Mouse (Mus musculus): ENCODE measurements around the gene Aqp9. TPM values are rescaled to one million over a fixed set of nuclear protein-coding genes. Genes with fewer than 3 reads are reported as not detected.

Aqp9 gene
- total RNA-seq (2012; rRNA removed) (64.8 and 74.3 TPM in 2 replicates), polyA plus RNA-seq (2012; ENCODE audit: insufficient read depth in 1 of 2, insufficient read length in 2 of 2, low read depth in 1 of 2, low replicate concordance in 2 of 2, missing spikeins in 1 of 2) (10 to 100 TPM in 1 of 2 experiments, not detected in 1; 76.1 TPM)

DNA sequence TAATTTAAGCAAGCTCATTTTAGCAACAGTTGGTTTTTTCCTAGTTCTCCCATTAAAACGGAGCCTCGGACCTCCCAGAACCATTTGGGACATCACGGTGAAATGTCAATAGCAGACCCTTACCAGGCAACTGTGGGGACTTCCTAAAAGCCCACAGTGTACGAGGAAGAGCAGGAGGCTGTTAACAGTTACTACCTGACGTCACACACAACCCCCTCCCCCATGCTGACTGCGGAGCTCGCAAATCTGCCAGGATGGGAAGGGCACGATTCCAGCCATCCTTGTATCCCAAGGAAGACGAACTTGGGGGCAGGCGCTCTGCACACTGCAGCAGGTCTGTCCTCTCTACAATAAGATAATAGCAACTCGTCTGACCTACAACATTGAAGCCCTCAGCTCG lies at the start of gene Aqp9:
Gene Aqp9 (minus strand): TSS at position 172 of the 400 bp plus-strand sequence.
- no peak for DNase-seq (ENCODE audit: low read depth, low spot score)
- Histone ChIP-seq H3K27me3 (ENCODE audit: control insufficient read depth in 1 of 2, insufficient read depth in 2 of 2, low read length in 2 of 2) (no peaks in the 10 kb centered on the region), H3K4me1 (ENCODE audit: control insufficient read depth in 1 of 2, insufficient read depth in 2 of 2, low read length in 2 of 2) (peaks cover 19 to 33% of the 10 kb centered on the region in 2 experiments), H3K36me3 (ENCODE audit: control insufficient read depth in 1 of 2, insufficient read depth in 2 of 2, low read length in 2 of 2) (peaks cover 0 to 37% of the 10 kb centered on the region in 2 experiments; a peak in 2 of 4 replicates), H3K27ac (ENCODE audit: control insufficient read depth, low read depth, low read length) (no peak within 1 kb of the TSS), H3K9me3 (replicated peaks; ENCODE audit: insufficient read depth, low read length) (no peaks in the 10 kb centered on the region), H3K9ac (ENCODE audit: control insufficient read depth, low read depth, low read length, poor library complexity, severe bottlenecking) (no peak within 1 kb of the TSS), H3K4me3 (ENCODE audit: control insufficient read depth in 1 of 2, insufficient read depth in 1 of 2, low read depth in 2 of 2, low read length in 2 of 2) (no peak within 1 kb of the TSS), H3K79me2 (ENCODE audit: control insufficient read depth, insufficient read depth, low read length, poor library complexity) (peaks cover 3% of the 10 kb centered on the region)
- TF ChIP-seq GATA1 (IDR thresholded peaks at IDR 0.05; ENCODE audit: low read depth, low read length): no peak
- no peak for TF ChIP-seq E2F4 (IDR thresholded peaks at IDR 0.05; ENCODE audit: borderline replicate concordance, low read depth, low read length)
- TF ChIP-seq GABPA (IDR thresholded peaks at IDR 0.05; ENCODE audit: low read depth, low read length): no peak
- no peak for TF ChIP-seq BHLHE40 (IDR thresholded peaks at IDR 0.05; ENCODE audit: borderline replicate concordance, low read depth, low read length)
- no peak for TF ChIP-seq ETS1 (IDR thresholded peaks at IDR 0.05; ENCODE audit: low read depth, low read length)
- TF ChIP-seq TBP (IDR thresholded peaks at IDR 0.05; ENCODE audit: low read depth, low read length): no peak
- no peak for TF ChIP-seq POLR2AphosphoS2 (IDR thresholded peaks at IDR 0.05; ENCODE audit: low read length)
- no peak for TF ChIP-seq UBTF (IDR thresholded peaks at IDR 0.05; ENCODE audit: borderline replicate concordance, insufficient read depth, low read depth, low read length)
- no peak for TF ChIP-seq EP300 (IDR thresholded peaks at IDR 0.05; ENCODE audit: low read depth in 1 of 2, low read length in 2 of 2)
- TF ChIP-seq MXI1 (IDR thresholded peaks at IDR 0.05; ENCODE audit: low read depth, low read length): no peak
- TF ChIP-seq RCOR1 (IDR thresholded peaks at IDR 0.05; ENCODE audit: low read depth, low read length): no peak
- TF ChIP-seq NELFE (IDR thresholded peaks at IDR 0.05; ENCODE audit: low read depth, low read length): no peak
- TF ChIP-seq USF1 (IDR thresholded peaks at IDR 0.05; ENCODE audit: low read depth, low read length): no peak

DNA sequence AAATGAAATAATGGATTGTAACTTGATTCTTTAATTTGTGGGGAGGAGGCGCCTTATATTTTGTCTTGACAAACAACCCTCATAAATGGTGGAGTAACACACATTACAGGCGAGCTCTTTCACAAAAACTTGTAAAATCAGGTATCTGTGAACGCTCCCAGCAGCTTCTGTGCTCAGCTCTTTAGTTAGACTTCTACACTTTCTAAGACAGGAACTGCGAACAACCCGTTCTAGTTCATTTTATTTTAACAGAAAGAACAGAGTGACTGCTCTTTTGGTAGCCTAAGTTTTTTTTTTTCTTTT lies 49.3 kb upstream of the Aqp9 start:
- no peak for DNase-seq (ENCODE audit: low read depth, low spot score)
- peaks cover 6 to 30% of the 10 kb centered on the region in 2 experiments for H3K27me3 ChIP-seq (ENCODE audit: control insufficient read depth in 1 of 2, insufficient read depth in 2 of 2, low read length in 2 of 2)
- H3K9me3 ChIP-seq (replicated peaks; ENCODE audit: insufficient read depth, low read length): no peaks in the 10 kb centered on the region

More for the DNA sequence above, 49.3 kb upstream of the Aqp9 start:
- no peak overlapping the region for H3K4me3 ChIP-seq (ENCODE audit: control insufficient read depth in 1 of 2, insufficient read depth in 1 of 2, low read depth in 2 of 2, low read length in 2 of 2)
- H3K27ac ChIP-seq (ENCODE audit: control insufficient read depth, low read depth, low read length): no peak overlapping the region
- no peaks in the 10 kb centered on the region for H3K79me2 ChIP-seq (ENCODE audit: control insufficient read depth, insufficient read depth, low read length, poor library complexity)
- H3K36me3 ChIP-seq (ENCODE audit: control insufficient read depth in 1 of 2, insufficient read depth in 2 of 2, low read length in 2 of 2): no peaks in the 10 kb centered on the region
- H3K4me1 ChIP-seq (ENCODE audit: control insufficient read depth in 1 of 2, insufficient read depth in 2 of 2, low read length in 2 of 2): no peaks in the 10 kb centered on the region
- no peak overlapping the region for H3K9ac ChIP-seq (ENCODE audit: control insufficient read depth, low read depth, low read length, poor library complexity, severe bottlenecking)
- TF ChIP-seq SMC3 (IDR thresholded peaks at IDR 0.05; ENCODE audit: low read depth, low read length): no peak
- no peak for TF ChIP-seq ETS1 (IDR thresholded peaks at IDR 0.05; ENCODE audit: low read depth, low read length)
- TF ChIP-seq POLR2AphosphoS5 (IDR thresholded peaks at IDR 0.05; ENCODE audit: borderline replicate concordance, low read depth, low read length): no peak
- no peak for TF ChIP-seq MAFK (IDR thresholded peaks at IDR 0.05; ENCODE audit: borderline replicate concordance, low read depth, low read length)
- no peak for TF ChIP-seq MXI1 (IDR thresholded peaks at IDR 0.05; ENCODE audit: low read depth, low read length)
- TF ChIP-seq CHD1 (IDR thresholded peaks at IDR 0.05; ENCODE audit: low read depth, low read length): no peak
- no peak for TF ChIP-seq TCF12 (IDR thresholded peaks at IDR 0.05; ENCODE audit: low read depth, low read length)
- no peak for TF ChIP-seq HCFC1 (IDR thresholded peaks at IDR 0.05; ENCODE audit: low read depth, low read length)
- no peak for TF ChIP-seq TBP (IDR thresholded peaks at IDR 0.05; ENCODE audit: low read depth, low read length)
- TF ChIP-seq ELF1 (IDR thresholded peaks at IDR 0.05; ENCODE audit: low read depth, low read length): no peak
- no peak for TF ChIP-seq RCOR1 (IDR thresholded peaks at IDR 0.05; ENCODE audit: low read depth, low read length)
- no peak for TF ChIP-seq EP300 (IDR thresholded peaks at IDR 0.05; ENCODE audit: low read depth in 1 of 2, low read length in 2 of 2)
- TF ChIP-seq UBTF (IDR thresholded peaks at IDR 0.05; ENCODE audit: borderline replicate concordance, insufficient read depth, low read depth, low read length): no peak
- no peak for TF ChIP-seq NRF1 (IDR thresholded peaks at IDR 0.05; ENCODE audit: insufficient read depth, low read depth, low read length, poor library complexity, severe bottlenecking)
- TF ChIP-seq ZMIZ1 (IDR thresholded peaks at IDR 0.05; ENCODE audit: low read depth, low read length): no peak

Measured in MEL (cell line).